Mouse (Mus musculus): ENCODE data around the gene Tmem109.

DNA sequence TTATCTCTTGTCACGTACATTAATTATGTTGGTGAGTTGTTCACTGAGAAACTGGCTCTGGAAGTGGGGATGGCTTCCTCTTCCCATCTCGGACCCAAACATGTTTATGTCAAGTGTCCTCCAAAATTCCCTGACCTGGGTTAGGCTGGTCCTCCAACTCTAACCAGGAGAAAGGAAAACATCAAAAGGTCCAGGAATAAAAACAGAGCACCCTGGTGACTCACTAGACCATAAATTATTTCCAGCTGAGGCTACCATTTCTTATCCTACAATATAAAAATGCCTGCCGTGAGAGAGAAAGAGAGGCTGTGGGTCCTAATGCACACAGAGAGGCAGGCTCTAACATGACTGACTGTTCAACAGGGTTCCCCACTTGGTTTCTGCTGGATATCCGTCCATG, 42.4 kb upstream of the Tmem109 start:
- no peak for TF ChIP-seq CTCF (IDR thresholded peaks at IDR 0.05; ENCODE audit: low read depth)
- no peak for TF ChIP-seq EP300 (IDR thresholded peaks at IDR 0.05; ENCODE audit: low read depth)
